Mouse (Mus musculus): ENCODE data around the gene Lyl1. TPM values are rescaled to one million over a fixed set of nuclear protein-coding genes. Genes with fewer than 3 reads are reported as not detected.
"Not testable (repeated sequence)": the region's sequence is repeated elsewhere in the genome, so short reads cannot be mapped to it uniquely, and the experiment has no call there.

Lyl1 gene
- total RNA-seq, 2 experiments from 2014 or later = 3.4 to 4.2 TPM

DNA sequence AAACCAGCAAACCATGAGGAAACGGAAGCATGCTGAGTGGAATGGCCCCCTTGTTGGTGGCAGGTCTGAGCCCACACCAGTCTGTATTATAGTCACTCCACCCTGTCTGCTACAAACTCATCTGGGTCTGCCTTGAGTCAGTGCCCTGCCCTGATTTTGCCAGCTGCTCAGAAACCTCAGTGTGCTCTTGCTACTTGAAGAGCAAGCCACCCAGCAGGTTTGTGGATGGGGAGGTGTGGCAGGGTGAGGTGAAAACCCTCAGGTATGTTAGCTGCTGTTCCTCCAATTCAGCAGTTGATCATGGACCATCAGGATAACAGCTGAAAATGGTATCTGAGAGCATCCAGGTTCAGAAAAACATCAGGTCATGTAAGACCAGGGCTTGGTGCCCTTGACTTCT, 33.2 kb upstream of the Lyl1 start:
- no peak for DNase-seq (ENCODE audit: low spot score in 2 of 2)

DNA sequence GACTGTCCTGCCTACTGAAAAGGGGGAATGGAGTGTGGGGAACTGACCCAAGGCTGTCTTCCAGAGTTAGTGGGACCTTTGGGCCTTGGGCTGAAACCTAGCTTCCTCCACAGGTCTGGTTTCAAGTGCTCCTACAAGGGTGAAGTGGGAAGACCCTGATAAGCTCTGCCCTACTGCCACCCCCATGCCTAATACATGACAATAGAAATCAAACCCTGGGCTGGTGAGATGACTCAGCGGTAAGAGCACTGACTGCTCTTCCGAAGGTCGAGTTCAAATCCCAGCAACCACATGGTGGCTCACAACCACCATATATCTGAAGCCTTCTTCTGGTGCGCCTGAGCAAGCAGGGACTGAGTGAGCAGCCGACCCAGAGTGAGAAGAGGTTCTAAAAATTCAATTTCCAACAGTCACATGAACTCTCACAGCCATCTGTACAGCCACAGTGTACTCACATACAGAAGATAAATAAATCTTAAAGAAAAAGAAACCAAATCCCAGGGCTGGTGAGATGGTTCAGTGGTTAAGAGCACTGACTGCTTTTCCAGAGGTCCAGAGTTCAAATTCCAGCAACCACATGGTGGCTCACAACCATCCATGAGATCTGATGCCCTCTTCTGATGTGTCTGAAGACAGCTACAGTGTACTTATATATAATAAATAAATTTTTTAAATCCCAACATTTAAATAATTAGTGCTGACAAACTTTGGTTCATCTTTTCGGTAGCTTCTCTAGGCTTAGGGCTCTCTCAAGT, 32.3 kb upstream of the Lyl1 start:
- no peak for DNase-seq (ENCODE audit: low spot score in 2 of 2)

DNA sequence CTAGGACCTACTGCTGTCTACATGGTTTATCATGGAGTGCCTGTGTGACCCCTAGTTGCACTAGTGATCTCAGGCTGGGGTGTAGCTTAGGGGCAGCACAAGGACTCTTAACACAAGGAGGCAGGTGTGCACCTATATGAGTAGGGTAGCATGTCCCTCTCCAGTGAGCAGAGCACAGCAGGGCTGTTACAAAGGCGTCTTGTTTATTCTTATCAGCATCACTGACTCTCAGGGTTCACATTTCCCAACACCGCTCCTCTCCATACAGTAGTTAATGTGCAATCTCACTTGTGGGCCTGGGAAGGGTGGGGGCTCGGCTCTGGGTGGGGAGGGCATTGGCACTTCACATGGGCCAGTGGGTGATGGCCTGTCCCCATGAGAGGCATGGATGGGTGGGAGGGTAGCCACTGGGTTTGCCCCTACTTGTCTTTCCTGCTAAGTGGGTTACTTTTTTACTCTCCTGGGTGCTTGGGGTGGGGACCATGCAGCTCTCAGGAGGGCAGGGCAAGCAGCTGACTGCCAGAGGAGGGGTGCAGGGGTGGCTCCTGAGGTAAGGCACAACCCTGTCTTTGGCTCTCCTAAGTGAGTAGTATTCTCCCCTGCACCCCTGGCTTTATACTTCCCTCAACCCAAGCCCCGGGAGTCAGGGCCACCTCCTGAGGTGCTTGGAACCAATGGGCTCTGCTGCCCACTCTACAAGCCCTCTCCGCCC, 30.8 kb upstream of the Lyl1 start:
- not testable (repeated sequence) for DNase-seq (ENCODE audit: low spot score in 2 of 2)

DNA sequence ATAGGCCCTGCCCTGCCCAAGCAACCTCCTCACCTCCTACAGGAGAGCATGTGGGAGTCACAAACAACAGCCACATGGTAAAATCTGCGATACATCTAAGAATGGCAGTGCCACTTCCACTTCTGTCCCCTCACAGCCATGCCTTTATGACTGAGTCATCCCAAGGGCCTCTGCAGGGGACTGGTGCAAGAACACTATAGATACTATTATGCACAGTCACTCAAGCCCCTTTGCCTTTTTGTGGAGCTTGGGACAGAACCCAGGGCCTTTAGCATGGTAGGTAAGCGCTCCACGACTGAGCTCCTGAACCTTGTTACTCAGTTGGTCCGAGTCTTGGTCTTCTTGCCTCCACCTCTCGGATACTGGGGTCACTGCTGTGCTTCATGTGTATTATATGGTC, 24.0 kb upstream of the Lyl1 start:
- DNase-seq (ENCODE audit: low spot score in 2 of 2) = no peak

DNA sequence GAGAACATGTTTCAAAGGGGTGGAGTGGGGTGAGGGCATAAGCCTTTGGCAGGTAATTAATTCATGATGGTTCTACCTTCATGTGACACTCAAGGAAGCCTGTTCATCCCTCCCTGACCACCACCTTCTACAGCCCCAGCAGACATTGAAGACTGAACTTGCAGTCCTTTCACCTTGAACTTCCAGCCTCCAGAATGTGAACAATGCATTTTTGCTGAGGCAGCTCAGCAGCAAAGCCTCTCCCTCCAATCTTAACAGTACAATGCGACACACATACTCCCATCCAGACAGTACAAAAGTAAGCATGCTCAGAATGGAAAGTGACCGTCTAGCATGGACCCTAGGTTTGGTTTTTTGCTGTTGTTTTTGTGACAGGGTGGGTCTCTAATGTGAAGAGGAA, 19.8 kb upstream of the Lyl1 start:
- DNase-seq (ENCODE audit: low spot score in 2 of 2) = no peak

DNA sequence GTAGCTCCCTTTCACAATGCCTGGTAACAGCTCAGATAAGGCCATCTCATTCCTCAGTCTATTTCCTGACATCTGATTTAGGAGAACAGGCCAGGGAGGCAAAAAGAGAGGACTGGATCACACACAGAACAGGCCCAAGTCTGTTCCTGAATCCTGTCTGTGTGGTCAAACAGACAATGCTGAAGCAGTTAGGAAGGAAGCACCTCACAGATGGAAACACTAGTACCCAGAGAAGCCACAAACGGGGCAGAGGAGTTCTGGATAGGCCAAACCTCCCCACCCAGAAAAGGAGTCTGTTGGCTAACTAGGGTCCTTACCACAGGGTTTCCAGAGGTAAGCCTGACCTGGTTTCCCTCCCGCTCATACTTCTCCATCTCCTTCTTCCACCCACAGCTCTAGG, 19.0 kb upstream of the Lyl1 start:
- DNase-seq (ENCODE audit: low spot score in 2 of 2) = no peak

DNA sequence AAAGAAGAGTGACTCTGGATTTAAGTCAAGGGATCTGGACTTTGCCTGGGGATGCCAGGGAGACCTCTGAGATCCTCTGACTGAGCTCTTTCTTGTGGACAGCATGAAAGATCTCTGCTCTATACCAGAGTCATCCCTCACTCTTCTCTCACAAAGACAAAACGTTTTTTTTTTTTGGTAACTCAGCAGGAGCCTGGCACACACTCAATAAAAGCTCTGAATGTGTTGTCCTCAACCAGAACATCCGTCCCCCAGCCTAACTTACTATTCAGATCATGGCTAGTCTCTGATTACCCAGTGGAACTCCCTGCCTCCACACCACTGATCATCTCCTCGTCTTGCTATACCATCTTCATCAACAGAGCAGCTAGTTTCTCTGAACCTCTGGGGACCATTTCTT, 16.7 kb upstream of the Lyl1 start:
- peak in 1 of 2 experiments; percentile 35 for DNase-seq (ENCODE audit: low spot score in 2 of 2)

DNA sequence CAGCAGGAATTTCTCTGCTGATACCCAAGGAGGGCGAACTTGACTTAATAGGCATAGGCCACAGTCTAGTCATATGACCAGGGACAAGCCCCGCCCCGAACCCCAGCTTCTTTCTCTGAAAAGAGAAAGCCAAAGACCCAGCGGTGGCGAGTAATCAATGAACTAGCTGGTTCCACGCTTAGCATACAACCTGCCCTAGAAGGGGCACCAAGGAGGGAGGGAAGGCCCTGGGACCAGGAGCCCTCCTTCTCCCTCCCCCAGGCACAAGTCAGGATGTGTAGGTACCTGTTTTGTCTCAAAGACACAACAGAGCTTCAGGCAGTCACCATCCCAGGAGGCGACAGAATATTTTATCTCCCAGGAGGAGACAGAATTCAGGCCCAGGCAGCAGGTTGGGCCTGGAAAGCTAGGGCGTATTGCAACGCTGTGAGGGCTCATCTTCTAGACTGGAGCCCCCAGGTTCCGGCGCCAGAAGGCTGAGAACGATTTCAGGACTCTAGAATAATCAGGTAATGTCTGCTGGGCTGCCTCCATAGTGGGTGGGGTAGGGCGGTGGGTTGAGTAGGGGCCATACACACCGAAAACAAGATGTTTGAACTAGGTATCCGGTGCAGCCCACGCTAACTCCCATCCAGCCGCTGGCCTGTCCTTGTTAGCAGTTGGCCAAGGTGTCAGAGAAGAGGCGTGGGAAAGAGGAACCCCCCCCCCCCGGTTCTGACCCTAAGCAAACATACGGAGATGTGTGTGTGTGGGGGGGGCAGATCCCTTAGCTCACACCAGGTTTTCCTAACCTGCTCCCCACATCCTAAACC, 14.9 kb upstream of the Lyl1 start, which contains the start of gene Trmt1:
Gene Trmt1 (plus strand): TSS at position 117 of the 812 bp plus-strand sequence.
- DNase-seq (ENCODE audit: low spot score in 2 of 2) = peak in 1 of 2 experiments; percentile 43

DNA sequence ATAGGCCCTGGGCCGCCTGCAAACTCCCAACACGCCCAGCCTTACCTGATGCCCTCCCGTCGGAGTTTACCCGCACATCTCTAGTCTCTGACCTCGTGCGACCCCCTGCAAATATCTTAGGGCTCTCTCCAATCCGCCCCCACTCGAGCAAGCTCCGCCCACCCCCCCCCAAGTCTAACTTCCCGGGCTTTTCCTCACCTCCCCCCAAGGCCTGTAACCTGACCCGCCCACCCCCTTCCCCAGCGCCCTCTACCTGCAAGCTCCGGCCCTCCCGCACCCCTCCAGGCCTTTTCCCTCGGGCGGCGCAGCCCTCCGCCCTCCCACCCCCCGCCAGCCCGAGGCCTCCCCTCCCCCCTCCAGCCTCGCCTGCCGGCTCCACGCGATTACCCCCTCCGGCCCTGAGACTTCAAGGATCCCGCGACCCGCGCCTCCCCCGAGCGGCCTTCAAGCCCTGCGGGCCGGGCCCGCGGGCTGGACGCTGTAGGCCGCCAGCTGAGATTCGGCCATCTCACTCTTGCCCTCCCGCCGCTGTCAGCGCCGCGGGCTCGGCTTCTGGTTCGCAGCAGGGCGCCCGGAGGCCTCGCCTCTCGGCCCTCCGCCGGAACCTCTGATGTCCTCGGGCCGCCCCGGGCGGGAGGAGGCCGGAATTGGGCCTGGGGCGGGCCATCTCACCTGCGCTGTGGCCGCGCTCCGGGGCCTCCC, 14.1 kb upstream of the Lyl1 start:
- DNase-seq (ENCODE audit: low spot score in 2 of 2) = no peak

DNA sequence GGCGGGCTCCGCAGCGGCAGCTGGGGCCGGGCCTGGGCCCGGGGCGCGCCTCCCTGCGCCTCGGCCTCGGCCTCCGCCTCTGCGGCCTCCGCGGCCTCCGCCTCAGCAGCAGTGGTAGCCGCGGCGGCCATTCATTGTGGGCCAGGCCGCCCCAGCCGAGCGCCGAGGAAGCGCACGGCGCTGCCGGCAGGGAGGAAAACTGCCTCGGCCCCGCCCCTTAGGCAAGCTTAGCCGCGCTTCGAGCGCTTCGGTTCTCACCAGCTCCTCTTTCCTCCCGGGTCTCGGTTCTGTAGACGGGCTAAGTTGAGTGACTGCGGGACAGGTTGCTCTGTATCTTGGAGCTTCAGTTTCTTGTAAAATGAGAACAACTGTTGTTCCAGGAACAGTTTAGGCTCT, 13.6 kb upstream of the Lyl1 start, which contains the start of gene Nacc1:
Gene Nacc1 (minus strand): TSS at position 158 of the 396 bp plus-strand sequence.
- DNase-seq (ENCODE audit: low spot score in 2 of 2) = peak; percentile 78 to 86

DNA sequence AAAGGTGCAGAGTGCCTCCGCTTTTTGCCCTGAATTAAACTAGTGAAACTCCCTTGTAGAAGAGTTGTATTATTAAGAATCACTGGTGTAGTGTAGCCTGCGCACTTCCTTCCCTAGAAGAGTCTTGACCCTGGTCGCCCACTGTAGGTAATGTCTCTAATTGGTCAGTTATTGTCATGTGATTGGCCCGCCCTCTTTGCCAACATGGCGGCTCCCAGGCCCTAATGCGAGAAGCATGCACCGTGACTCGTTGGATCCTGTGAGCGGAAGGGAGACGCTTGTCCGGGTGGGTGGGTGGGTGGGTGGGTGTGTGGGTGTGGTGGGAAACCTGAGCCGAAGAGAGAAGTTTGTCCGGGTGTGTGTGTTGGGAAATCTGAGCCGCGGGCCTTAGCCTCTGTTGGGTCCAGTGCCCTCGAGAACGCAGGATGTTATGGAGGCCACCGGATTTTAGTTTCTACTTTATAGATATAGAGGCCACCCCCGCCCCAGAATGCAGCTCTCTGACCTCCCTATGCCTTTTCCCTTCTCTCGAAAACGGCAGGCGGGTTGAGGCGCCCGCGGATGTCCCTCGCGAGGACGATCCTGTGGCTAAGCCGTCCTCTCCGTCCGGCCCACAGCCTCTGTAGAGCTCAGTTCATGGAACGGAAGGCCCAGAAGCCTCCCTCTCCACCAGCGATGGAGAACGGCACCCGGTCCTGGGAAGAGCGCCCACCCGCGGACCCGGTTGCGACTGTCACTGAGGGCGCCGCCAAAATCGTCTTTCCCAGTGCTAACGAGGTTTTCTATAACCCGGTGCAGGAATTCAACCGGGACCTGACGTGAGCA, 12.0 kb upstream of the Lyl1 start:
- DNase-seq (ENCODE audit: low spot score in 2 of 2) = peak; percentile 89 to 96

DNA sequence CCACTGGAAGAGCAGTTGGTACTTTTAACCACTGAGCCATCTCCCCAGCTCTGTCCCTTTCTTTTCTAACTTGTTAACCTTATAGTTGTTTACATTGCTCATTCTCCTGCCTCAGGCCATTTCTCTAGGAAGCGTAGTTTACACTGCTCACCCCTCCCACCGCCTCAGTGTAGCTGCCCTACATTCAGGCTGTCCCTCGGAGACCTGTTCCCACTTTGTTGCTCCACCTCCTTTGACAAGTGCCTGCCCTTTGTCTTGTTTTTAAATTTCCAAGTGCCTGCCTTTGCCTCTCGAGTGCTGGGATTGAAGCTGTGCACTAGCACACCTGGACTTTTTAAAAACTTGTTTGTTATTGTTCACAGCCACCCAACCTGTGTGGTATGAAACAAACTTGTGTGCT, 7.9 kb upstream of the Lyl1 start:
- no peak for DNase-seq (ENCODE audit: low spot score in 2 of 2)

DNA sequence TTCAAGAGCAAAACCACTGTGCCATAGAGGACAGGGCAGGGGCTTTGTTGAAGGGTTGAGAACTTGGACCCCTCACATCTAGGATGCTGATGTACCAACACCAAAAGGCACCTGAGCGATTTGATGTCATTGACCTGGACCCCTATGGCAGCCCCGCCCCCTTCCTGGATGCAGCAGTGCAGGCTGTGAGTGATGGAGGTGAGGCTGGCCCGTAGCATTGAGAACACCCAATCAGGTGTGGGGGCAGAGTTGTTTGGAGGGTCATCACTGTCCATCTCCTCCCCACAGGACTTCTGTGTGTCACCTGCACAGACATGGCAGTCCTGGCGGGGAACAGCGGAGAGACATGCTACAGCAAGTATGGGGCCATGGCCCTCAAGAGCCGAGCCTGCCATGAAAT, 6.1 kb upstream of the Lyl1 start:
- DNase-seq (ENCODE audit: low spot score in 2 of 2) = no peak

DNA sequence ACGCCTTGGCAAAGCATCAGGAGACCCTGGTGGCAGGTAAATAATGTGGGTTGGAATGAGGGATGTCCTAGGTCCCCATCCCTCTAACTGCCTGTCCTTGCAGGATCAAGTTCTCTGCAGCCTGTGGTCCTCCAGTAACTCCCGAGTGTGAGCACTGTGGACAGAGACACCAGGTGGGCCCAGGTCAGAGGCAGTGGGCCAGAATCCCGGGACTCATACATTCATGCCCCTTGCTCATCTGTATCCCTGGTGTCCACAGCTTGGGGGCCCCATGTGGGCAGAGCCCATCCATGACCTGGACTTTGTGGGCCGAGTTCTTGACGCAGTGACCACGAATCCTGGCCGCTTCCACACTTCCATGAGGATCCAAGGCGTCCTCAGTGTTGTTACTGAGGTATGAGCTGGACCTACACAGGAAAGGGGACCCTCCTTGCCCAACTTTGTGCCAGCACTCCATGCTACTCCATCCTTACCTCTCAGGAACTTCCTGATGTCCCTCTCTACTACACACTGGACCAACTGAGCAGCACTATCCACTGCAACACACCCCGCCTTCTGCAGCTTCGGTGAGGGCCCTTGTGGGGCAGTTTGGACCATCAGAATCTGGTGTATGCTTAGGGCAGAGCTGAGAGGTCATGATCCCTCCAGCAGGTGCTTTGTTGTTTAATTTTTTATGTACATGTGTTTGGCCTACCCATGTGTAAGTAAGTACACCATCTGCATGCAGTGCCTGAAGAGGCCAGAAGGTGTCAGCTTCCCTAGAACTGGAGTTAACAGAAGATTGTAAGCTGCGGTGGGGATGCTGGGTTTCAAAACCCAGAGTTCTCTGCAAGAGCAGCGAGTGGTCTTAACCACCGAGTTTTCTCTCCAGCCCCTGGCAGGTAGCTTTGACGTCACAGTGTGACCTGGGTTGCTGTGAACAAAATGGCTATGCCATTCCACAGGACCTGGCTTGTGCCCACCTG, 3.8 kb upstream of the Lyl1 start:
- peak in 1 of 2 experiments; percentile 52 for DNase-seq (ENCODE audit: low spot score in 2 of 2)

DNA sequence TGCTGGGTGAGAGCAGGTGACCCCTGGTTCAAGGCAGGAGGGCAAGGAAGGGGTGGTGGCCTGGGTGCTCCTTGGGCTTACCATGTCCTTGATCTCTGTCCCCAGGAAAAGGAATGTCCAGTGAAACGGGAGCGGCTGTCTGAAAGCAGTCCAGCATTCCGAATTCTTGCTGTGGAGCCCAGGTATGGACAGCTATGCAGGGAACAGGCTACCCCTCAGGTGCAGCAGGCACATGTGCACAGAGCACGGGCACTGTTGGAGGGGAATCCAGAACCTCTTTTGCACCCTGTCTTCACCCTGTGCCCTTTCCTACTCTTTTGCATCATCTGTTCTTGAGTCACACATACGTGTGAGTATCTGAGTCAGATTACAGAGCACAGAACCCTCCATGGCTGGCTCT, 3.0 kb upstream of the Lyl1 start:
- no peak for DNase-seq (ENCODE audit: low spot score in 2 of 2)

DNA sequence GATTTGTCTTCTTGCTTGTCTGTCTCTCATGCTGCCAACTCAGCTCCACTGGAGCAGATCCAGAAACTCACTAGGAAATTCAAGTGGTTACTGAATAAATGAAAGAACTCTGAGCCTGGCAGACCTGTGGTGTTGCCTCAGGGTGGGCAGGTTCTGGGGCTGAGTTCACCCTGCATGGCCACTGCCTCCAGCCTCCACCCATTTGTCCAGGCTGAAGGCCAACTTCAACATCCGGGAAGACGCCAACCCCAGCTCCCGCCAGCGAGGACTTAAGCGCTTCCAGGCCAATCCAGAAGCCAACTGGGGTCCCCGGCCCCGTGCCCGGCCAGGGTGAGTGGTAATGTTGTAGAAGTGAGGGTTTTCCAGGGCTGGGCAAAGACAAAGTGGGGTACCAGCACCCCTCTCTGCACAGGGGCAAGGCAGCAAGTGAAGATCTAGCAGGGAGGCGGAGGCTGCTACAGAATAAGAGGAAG, 2.3 kb upstream of the Lyl1 start:
- DNase-seq (ENCODE audit: low spot score in 2 of 2) = peak in 1 of 2 experiments; percentile 54

DNA sequence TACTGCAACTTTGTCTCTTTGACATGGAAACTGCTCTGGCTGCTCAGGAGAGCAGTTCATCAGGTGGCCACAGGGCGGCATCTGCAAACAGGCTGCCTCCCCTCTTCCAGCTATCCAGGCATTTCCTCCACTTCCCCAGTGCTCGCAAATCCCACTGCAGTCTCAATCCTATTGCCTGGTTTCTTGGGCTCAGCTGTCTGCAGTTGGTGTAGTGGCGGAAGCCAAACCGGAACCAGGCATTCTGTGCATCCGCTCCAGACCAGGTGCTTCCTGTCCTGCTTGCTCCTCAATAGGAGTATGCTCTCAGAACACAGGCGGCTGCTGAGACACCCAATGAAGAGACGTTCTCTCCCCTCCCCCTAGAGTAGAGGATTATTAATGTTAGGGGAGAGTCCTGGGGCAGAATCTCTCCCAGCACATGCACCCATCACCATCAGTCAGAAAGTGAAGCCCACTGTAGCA, 1.4 kb upstream of the Lyl1 start:
- DNase-seq (ENCODE audit: low spot score in 2 of 2) = peak; percentile 67 to 77

DNA sequence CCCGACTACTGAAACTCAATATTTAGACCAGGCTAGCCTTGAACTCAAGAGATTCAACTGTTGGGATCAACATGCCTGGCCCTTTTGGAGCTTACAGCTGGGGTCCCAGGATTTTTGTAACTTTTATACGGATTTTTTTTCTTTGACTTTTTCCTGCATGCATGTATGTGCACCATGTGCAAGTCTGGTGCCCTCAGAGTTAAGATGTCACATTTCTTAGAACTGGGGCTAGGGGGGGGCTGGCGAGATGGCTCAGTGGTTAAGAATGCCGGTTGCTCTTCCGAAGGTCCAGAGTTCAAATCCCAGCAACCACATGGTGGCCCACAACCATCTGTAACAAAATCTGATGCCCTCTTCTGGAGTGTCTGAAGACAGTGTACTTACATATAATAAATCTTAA, 731 bp upstream of the Lyl1 start:
- no peak for DNase-seq (ENCODE audit: low spot score in 2 of 2)

DNA sequence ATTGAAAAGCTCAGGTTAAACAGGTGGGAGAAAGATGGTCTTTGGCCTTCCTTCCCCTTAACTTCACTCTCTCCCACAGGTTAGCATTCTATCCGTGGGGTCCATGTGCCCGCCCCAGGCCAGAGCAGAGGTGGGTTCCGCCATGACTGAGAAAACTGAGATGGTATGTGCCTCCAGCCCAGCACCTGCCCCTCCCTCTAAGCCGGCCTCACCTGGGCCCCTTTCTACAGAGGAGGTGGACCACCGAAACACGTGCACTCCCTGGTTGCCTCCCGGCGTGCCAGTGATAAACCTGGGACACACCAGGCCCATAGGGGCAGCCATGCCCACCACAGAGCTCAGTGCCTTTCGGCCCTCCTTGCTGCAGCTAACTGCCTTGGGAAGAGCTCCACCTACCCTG, 1.3 kb downstream of the Lyl1 start:
- peak in 1 of 2 experiments; percentile 9 for DNase-seq (ENCODE audit: low spot score in 2 of 2)

Measured in layer of hippocampus, postnatal 14 days (tissue).